Mouse (Mus musculus) heart, embryonic 10.5 days (tissue): ENCODE measurements around the gene Rufy1. TPM values are rescaled to one million over a fixed set of nuclear protein-coding genes. Genes with fewer than 3 reads are reported as not detected.
"Not testable (repeated sequence)": the region's sequence is repeated elsewhere in the genome, so short reads cannot be mapped to it uniquely, and the experiment has no call there.

Experiments used
- DNase-seq: peaks from one replicate; pipeline ENCODE4 v3.0.0-alpha.2; 2017; ENCODE audit warnings: low spot score
- H3K27ac ChIP-seq: fragments of 300-500 bp; sonication (generic); 2 replicates; pipeline ENCODE4 v1.5.1; 2016; ENCODE audit warnings: mild to moderate bottlenecking
- H3K27me3 ChIP-seq: fragments of 300-500 bp; sonication (generic); 2 replicates; pipeline ENCODE4 v1.6.1; 2016; ENCODE audit warnings: mild to moderate bottlenecking; ENCODE audit not compliant: poor library complexity, insufficient read depth, severe bottlenecking
- H3K36me3 ChIP-seq: fragments of 300-500 bp; sonication (generic); 2 replicates; pipeline ENCODE4 v1.6.1; 2016; ENCODE audit warnings: mild to moderate bottlenecking, moderate library complexity
- H3K4me1 ChIP-seq: fragments of 300-500 bp; sonication (generic); 2 replicates; pipeline ENCODE4 v1.6.1; 2016; ENCODE audit warnings: mild to moderate bottlenecking
- H3K4me3 ChIP-seq: fragments of 300-500 bp; sonication (generic); 2 replicates; pipeline ENCODE4 v1.5.1; 2016; ENCODE audit warnings: mild to moderate bottlenecking, moderate library complexity
- H3K9me3 ChIP-seq: fragments of 300-500 bp; sonication (generic); 2 replicates; pipeline ENCODE4 v1.6.1; 2016; ENCODE audit warnings: mild to moderate bottlenecking, moderate library complexity
- WGBS: fragments of 180-500 bp; shearing (Covaris S2); methylation state at CpG from one replicate; pipeline ENCODE4 v1.1.7; 2016; 5-methylcytosine and 5-hydroxymethylcytosine counted together
- polyA plus RNA-seq: library from polyadenylated mRNA; unstranded; fragments of >200 nt; fragmentation: Nextera tagmentation; extraction: Ambion mirVana; gene quantifications from 2 replicates; pipeline ENCODE4 v1.2.1, GENCODE M21; 2016

Rufy1 gene
- polyA plus RNA-seq, 1 experiment from 2014 or later = 16.6 TPM

- Histone ChIP-seq H3K36me3 (no peaks in the 10 kb centered on the region), H3K4me3 (no peak overlapping the region), H3K4me1 (peaks cover 20% of the 10 kb centered on the region), H3K27ac (no peak overlapping the region), H3K9me3 (no peaks in the 10 kb centered on the region), H3K27me3 (no peaks in the 10 kb centered on the region)
- DNase-seq = peak; percentile 9
These were observed 57.8 kb downstream of the Rufy1 start for GRCm38 (mm10) chr11:50373086-50373485.

- Histone ChIP-seq H3K4me1 (peaks cover 18% of the 10 kb centered on the region), H3K4me3 (no peak overlapping the region; the same call in 1 of the 2 replicates), H3K36me3 (no peaks in the 10 kb centered on the region), H3K9me3 (no peaks in the 10 kb centered on the region), H3K27ac (peak overlapping the region; percentile 89), H3K27me3 (peaks cover 6% of the 10 kb centered on the region; the same call in 1 of the 2 replicates)
- WGBS = 93% methylated on average over 1 of the region's 1 CpGs
- DNase-seq = peak; percentile 60
These were observed 59.0 kb downstream of the Rufy1 start for GRCm38 (mm10) chr11:50371911-50372310.

DNA sequence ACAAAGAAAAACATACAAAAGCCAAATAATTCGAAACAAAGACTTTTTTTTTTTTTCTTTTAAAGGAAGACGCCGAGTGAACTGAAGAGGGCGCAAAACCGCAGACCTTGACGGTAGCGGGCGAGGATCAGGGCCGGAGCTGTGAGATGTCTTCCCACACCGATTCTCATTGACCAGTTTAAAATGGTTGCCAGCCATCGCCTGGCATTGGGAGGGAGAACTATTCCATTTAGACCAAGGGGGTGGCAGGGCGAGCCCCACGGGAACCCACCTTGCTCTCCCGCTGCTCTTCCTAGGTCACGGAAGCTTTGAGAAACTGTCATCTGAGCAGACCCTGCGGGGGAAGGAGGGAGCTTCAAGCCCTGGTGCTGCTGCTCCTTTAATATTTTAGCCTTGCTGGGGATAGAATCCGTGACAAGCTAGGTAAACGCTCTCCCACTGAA is 59.5 kb downstream of the Rufy1 start:
- H3K27ac ChIP-seq = peak overlapping the region; percentile 89
- peak; percentile 81 for DNase-seq
- WGBS = 3% methylated on average over 18 of the region's 18 CpGs
- H3K27me3 ChIP-seq = peaks cover 6% of the 10 kb centered on the region; the same call in 1 of the 2 replicates
- H3K4me3 ChIP-seq = peak overlapping the region; percentile 61
- H3K36me3 ChIP-seq = no peaks in the 10 kb centered on the region
- H3K4me1 ChIP-seq = peaks cover 13% of the 10 kb centered on the region
- H3K9me3 ChIP-seq = no peaks in the 10 kb centered on the region

DNA sequence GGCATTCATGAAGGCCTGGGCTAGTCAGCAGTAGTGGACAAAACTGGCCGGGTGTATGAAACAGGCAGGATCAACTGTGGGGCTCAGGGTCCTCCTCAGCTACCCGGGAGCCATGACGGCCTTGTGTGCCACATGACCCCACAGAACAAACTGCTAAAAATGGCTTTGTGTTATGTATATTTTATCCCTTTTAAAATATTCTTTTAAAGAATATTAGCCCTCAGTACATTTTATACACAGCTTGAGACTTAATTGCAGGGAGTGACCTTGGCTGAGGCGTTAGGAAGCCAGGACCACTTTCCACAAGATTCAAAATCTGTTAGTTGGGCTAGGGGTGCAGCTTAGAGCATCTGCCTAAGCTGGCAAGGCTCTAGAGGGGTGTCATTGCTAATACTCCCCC is 60.0 kb downstream of the Rufy1 start:
- Histone ChIP-seq H3K36me3 (no peaks in the 10 kb centered on the region), H3K4me3 (0 out of 2 replicates have a peak overlapping the region, but pooled peaks have one; percentile 61), H3K27ac (peak overlapping the region; percentile 89), H3K27me3 (peaks cover 6% of the 10 kb centered on the region; the same call in 1 of the 2 replicates), H3K9me3 (no peaks in the 10 kb centered on the region), H3K4me1 (peaks cover 8% of the 10 kb centered on the region; the same call in 1 of the 2 replicates)
- peak; percentile 69 for DNase-seq
- WGBS = 62% methylated on average over 4 of the region's 4 CpGs

DNA sequence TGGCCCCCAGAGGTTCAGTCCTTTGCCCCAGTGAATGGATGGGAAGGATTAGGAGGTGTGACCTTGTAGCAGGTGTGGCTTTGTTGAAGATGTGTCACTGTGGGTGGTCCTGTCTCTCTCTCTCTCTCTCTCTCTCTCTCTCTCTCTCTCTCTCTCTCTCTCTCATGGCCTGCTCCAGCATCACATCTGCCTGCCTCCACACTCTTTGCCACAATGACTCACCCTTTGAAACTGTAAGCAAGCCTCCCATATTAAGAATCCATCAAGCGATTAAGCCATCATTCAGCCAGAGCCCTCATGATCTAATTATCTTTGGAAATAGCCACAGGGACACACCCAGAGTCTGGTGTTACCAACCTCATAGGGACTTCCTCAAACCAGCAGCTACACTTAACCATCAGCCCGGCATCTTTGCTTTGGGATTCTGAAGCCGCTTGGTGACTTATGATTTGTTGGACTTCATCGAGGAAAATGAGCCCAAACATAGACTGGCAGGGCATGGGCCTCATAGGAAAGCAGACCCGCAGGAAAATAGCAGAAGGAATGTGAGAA is 61.5 kb downstream of the Rufy1 start:
- H3K9me3 ChIP-seq = no peaks in the 10 kb centered on the region
- H3K36me3 ChIP-seq = no peaks in the 10 kb centered on the region
- H3K4me3 ChIP-seq = no peak overlapping the region
- peaks cover 6% of the 10 kb centered on the region; the same call in 1 of the 2 replicates for H3K27me3 ChIP-seq
- DNase-seq = no peak
- no peak overlapping the region for H3K27ac ChIP-seq
- H3K4me1 ChIP-seq = peaks cover 8% of the 10 kb centered on the region; the same call in 1 of the 2 replicates
- WGBS = 88% methylated on average over 5 of the region's 5 CpGs

DNA sequence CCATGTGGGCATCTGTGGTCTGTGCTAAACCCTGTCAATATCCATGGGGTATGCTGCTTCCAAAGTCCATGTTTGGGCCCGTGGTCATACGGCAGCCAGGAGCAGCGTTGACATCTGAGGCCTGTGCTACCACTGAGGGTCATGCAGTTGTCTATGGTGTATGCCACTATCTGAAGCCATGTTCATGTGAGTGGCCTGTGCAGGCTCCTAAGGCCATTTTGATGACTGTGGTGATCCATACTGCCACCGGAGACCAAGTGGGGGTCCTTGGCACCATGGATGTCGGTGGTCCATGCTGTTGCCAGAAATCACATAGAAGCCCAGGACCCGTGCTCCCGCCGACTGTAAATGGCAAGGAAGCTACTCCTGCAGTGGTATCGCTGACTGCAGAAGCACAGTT is 63.4 kb downstream of the Rufy1 start:
- no peak overlapping the region for H3K4me3 ChIP-seq
- DNase-seq = no peak
- no peaks in the 10 kb centered on the region for H3K36me3 ChIP-seq
- H3K4me1 ChIP-seq = peaks cover 8% of the 10 kb centered on the region; the same call in 1 of the 2 replicates
- 87% methylated on average over 9 of the region's 9 CpGs for WGBS
- peaks cover 12% of the 10 kb centered on the region; the same call in 1 of the 2 replicates for H3K27me3 ChIP-seq
- no peaks in the 10 kb centered on the region for H3K9me3 ChIP-seq
- H3K27ac ChIP-seq = no peak overlapping the region

DNA sequence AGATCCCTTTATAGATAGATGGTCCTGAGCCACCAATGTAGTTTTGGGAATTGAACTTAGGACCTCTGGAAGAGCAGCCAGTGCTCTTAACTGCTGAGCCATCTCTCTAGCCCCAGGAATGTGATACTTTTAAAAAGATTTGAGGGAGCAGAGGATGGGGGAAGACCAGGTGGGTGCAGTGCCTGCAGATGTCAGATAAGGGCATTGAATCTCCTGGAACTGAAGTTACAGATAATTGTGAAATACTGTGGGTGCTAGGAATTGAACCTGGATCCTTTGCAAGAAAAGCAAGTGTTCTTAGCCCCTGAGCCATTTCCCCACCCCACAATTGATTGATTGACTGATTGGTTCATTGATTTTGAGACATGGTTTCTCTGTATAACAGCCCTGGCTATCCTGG is 65.6 kb downstream of the Rufy1 start:
- no peaks in the 10 kb centered on the region for H3K9me3 ChIP-seq
- peaks cover 24% of the 10 kb centered on the region for H3K27me3 ChIP-seq
- H3K4me3 ChIP-seq = no peak overlapping the region
- no peaks in the 10 kb centered on the region for H3K36me3 ChIP-seq
- no peaks in the 10 kb centered on the region for H3K4me1 ChIP-seq
- no peak overlapping the region for H3K27ac ChIP-seq
- no peak for DNase-seq

DNA sequence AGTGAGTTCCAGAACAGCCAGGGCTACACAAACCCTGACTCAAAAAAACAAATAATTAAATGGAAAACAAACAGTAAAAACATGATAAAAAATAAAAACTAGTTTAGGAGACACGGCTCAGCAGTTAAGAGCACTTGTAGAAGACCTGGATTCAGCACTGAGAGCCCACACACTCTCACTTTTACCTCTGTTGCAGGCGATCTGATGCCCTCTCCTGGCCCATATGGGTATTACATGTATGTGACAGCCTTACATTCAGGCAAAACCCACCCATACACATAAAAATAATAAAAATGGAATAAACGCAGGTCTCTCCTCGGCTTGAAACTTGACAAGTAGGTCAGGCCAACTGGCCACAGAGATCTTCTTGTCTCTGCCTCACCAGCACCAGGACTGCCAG is 66.4 kb downstream of the Rufy1 start:
- Histone ChIP-seq H3K9me3 (no peaks in the 10 kb centered on the region), H3K27me3 (peaks cover 24% of the 10 kb centered on the region), H3K4me3 (no peak overlapping the region), H3K4me1 (no peaks in the 10 kb centered on the region), H3K27ac (no peak overlapping the region), H3K36me3 (no peaks in the 10 kb centered on the region)
- 12% methylated on average over 4 of the region's 4 CpGs for WGBS
- peak; percentile 88 for DNase-seq

DNA sequence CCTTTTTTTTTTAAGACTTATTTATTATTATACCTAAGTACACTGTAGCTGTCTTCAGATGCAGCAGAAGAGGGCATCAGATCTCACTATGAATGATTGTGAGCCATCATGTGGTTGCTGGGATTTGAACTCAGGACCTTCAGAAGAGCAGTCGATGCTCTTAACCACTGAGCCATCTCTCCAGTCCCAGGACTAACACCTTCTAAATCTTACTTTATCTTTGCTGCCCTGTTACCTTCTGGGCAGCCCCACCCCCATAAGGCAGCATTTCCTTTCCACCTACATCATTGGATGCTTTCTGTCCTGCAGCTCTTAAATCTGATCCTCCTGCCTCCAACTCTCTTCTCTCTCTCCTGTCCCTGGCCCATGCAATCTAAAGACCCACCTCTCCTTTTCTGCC is 69.6 kb downstream of the Rufy1 start:
- not testable (repeated sequence) for DNase-seq, H3K9me3 ChIP-seq, H3K27ac ChIP-seq, H3K36me3 ChIP-seq, H3K4me1 ChIP-seq, H3K4me3 ChIP-seq
- 71% methylated on average over 1 of the region's 1 CpGs for WGBS
- H3K27me3 ChIP-seq = peaks cover 37% of the 10 kb centered on the region

DNA sequence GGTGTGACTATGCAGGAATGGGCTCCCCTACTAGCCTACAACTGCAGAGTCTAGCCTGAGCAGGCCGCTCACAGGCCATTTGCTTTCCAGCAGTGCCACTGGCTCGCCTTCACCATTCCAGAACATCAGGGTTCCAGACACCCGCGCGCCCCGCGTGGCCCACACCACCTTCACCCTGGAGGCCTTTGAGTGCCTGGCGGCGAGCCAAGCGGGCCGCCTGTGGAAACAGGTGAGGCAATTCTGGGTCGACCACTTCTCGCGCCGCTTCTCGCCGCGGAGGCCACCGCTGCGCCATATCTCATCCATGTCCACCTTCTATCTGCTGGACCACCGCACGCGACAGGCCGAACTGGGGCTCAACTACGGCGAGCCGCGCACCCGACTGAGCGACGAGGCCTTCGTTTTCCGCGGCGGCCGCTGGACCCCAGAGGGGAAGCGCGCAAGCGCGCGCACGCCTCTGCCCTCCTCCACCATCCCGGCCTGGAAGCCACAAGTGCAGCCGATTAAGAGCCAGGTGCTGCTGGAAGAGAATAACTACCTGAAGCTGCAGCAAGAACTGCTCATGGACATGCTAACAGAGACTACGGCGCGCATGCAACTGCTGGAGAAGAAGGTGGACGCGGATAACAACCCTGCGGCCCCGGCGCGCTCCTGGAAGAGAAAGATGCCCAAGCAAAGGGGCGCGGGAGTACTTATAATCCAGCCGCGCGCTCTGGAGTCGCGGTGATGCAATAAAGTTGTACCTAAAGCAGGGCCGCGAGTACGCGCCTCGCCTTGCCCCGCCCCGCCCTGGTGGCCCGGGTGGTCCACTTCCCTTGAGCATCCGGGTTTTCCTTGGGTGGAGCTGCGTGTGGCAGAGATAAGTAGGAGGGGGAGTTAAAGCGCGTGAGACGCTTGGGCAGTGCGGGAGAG is 71.7 kb downstream of the Rufy1 start:
- peak overlapping the region; percentile 73 for H3K4me3 ChIP-seq
- peak overlapping the region; percentile 83 for H3K27ac ChIP-seq
- H3K9me3 ChIP-seq = no peaks in the 10 kb centered on the region
- WGBS = 2% methylated on average over 74 of the region's 74 CpGs
- no peaks in the 10 kb centered on the region for H3K36me3 ChIP-seq
- peaks cover 37% of the 10 kb centered on the region for H3K27me3 ChIP-seq
- 0 out of 2 replicates have a peak, but pooled peaks cover 6% of the 10 kb centered on the region for H3K4me1 ChIP-seq
- peak; percentile 78 for DNase-seq

DNA sequence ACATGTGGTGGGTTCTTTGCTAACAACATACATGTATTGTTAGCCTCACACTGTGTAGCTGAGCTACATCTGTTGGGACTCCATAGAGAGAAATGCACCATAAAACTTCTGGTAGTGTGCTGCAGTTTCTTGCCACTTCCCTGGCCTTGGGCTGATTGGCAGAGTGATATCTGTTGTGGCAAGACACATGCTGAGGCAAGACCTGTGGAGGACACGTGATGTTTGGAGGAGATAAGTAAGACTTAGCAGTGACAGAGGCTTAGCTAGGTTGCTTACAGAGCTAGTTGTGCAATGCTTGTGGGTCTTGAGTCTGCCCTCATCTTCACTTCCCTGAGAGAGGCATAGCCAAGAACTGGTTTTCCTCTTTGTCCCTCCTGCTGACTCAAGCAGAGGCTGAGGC is 75.5 kb downstream of the Rufy1 start:
- Histone ChIP-seq H3K27me3 (peaks cover 19% of the 10 kb centered on the region), H3K9me3 (no peaks in the 10 kb centered on the region), H3K27ac (no peak overlapping the region), H3K4me1 (0 out of 2 replicates have a peak, but pooled peaks cover 6% of the 10 kb centered on the region), H3K4me3 (no peak overlapping the region), H3K36me3 (no peaks in the 10 kb centered on the region)
- WGBS = 61% methylated on average over 1 of the region's 1 CpGs
- no peak for DNase-seq

DNA sequence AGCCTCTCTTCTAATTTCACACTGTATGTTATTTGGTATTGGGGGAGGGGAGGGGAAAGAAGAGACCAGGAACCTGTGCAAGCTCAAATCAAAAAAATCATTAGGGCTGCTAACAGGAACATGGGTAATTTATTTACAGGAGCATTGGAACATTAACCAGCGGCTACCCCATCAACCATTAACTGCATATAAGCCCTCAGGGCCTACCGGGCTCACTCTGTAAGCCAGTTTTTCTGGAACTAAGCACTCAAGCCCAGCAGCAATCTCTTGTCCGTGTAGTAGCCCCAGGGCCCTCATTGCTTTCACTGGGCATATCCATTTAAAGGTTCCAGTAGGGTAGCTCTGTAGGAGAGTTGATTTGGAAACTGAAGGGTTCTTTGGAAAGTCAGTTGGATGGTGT is 76.1 kb downstream of the Rufy1 start:
- Histone ChIP-seq H3K4me3 (no peak overlapping the region), H3K4me1 (0 out of 2 replicates have a peak, but pooled peaks cover 6% of the 10 kb centered on the region), H3K27me3 (peaks cover 19% of the 10 kb centered on the region; the same call in 1 of the 2 replicates), H3K9me3 (no peaks in the 10 kb centered on the region), H3K27ac (no peak overlapping the region), H3K36me3 (no peaks in the 10 kb centered on the region)
- 72% methylated on average over 3 of the region's 3 CpGs for WGBS
- DNase-seq = no peak

DNA sequence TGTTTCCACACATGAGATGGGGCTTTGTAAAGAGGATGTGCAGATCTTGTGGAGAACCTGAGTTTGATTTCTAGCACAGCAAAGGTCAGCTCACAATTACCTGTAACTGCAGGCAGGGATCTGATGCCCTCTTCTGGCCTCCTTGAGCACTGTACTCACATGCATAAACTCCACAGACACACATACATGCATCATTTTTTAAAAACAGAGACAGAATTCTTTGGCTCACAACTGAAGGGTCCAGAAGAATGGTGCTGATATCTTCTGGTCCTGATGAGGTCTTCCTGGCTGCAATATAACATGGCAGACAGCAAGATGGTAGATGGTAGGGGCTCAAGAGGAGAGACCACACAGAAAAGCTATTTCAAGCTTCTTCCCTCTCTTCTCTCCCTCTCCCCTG is 76.8 kb downstream of the Rufy1 start, which contains the start of gene Cby3:
Gene Cby3 (plus strand): TSS at position 301 of the 400 bp plus-strand sequence.
- Histone ChIP-seq H3K27me3 (peaks cover 19% of the 10 kb centered on the region; the same call in 1 of the 2 replicates), H3K9me3 (no peaks in the 10 kb centered on the region), H3K4me1 (0 out of 2 replicates have a peak, but pooled peaks cover 4% of the 10 kb centered on the region), H3K27ac (no peak within 1 kb of the TSS), H3K36me3 (no peaks in the 10 kb centered on the region), H3K4me3 (no peak within 1 kb of the TSS)
- no peak for DNase-seq
